21 mouse cellular contexts compared by ENCODE assay signal in genomic region chr19:47794331-47794730, GRCm38 (mm10).
DNase-seq lines count a peak whose midpoint lies in the region; ATAC-seq and TF ChIP-seq lines count a peak whose summit lies in the region.
"Had no signal": no experiment of that assay in that cellular context is flagged by ENCODE, and none has a peak within 500 bp of the region (broad histone marks: within the 10 kb centered on the region; RNA-seq: fewer than 3 reads in every experiment).

No protein-coding gene starts in this region.

- no peak overlapping the region for H3K27ac ChIP-seq in hindbrain, embryonic 11.5 days (ENCODE audit: low read depth, low read length)
- no peak overlapping the region for H3K27ac ChIP-seq in hindbrain, embryonic 14.5 days
- H3K27ac ChIP-seq in ES-Bruce4 (ENCODE audit: insufficient read depth, low read length): peak overlapping the region; percentile 71
- H3K27ac ChIP-seq: embryonic facial prominence, embryonic 15.5 days; limb, embryonic 13.5 days; liver, embryonic 12.5 days had no signal

- no peak for TF ChIP-seq POLR2A in ES-Bruce4 (IDR thresholded peaks at IDR 0.05; ENCODE audit: insufficient read depth, low read length)

- no peak overlapping the region for H3K9ac ChIP-seq in hindbrain, embryonic 11.5 days (ENCODE audit: low read depth, low read length)
- no peak overlapping the region for H3K9ac ChIP-seq in hindbrain, embryonic 14.5 days
- no peak overlapping the region for H3K9ac ChIP-seq in ES-Bruce4 (ENCODE audit: low read depth, poor library complexity, severe bottlenecking)
- H3K9ac ChIP-seq: embryonic facial prominence, embryonic 15.5 days; forebrain, postnatal 0 days; limb, embryonic 13.5 days; liver, embryonic 12.5 days had no signal

- no peaks in the 10 kb centered on the region for H3K4me1 ChIP-seq in hindbrain, embryonic 11.5 days (replicated peaks; ENCODE audit: control insufficient read depth, insufficient read depth, low read length)
- no peaks in the 10 kb centered on the region for H3K4me1 ChIP-seq in hindbrain, embryonic 14.5 days (replicated peaks; ENCODE audit: control insufficient read depth, insufficient read depth, low read length)
- H3K4me1 ChIP-seq in ES-Bruce4 (ENCODE audit: control insufficient read depth, insufficient read depth, low read length): peaks cover 8% of the 10 kb centered on the region
- H3K4me1 ChIP-seq: embryonic facial prominence, embryonic 15.5 days had no signal

- H3K36me3 ChIP-seq in hindbrain, embryonic 11.5 days (ENCODE audit: control insufficient read depth, insufficient read depth, low read length): no peaks in the 10 kb centered on the region
- no peaks in the 10 kb centered on the region for H3K36me3 ChIP-seq in hindbrain, embryonic 14.5 days (replicated peaks; ENCODE audit: control insufficient read depth, insufficient read depth)
- no peaks in the 10 kb centered on the region for H3K36me3 ChIP-seq in ES-Bruce4 (ENCODE audit: control insufficient read depth, insufficient read depth, low read length, poor library complexity, severe bottlenecking)
- H3K36me3 ChIP-seq in splenic B cell, adult 2 months (ENCODE audit: control insufficient read depth, insufficient read depth, low read length, poor library complexity, severe bottlenecking): no peaks in the 10 kb centered on the region
- H3K36me3 ChIP-seq: embryonic facial prominence, embryonic 15.5 days; G1E; limb, embryonic 13.5 days; liver, embryonic 12.5 days had no signal

- H3K9me3 ChIP-seq in hindbrain, embryonic 11.5 days (ENCODE audit: control insufficient read depth, low read length): no peaks in the 10 kb centered on the region
- no peaks in the 10 kb centered on the region for H3K9me3 ChIP-seq in hindbrain, embryonic 14.5 days (ENCODE audit: control insufficient read depth, low read length)
- H3K9me3 ChIP-seq in ES-Bruce4 (replicated peaks; ENCODE audit: control insufficient read depth, insufficient read depth, low read length, poor library complexity, severe bottlenecking): no peaks in the 10 kb centered on the region
- H3K9me3 ChIP-seq: embryonic facial prominence, embryonic 15.5 days; G1E; limb, embryonic 13.5 days; liver, embryonic 12.5 days had no signal

- 20% methylated on average over 4 of the region's 5 CpGs for WGBS in hindbrain, embryonic 11.5 days
- 25% methylated on average over 5 of the region's 5 CpGs for WGBS in hindbrain, embryonic 14.5 days

- no peak for TF ChIP-seq CTCF in ES-Bruce4 (IDR thresholded peaks at IDR 0.05; ENCODE audit: low read depth, low read length)

- H3K27me3 ChIP-seq in hindbrain, embryonic 11.5 days (ENCODE audit: control insufficient read depth, insufficient read depth, low read length): no peaks in the 10 kb centered on the region
- H3K27me3 ChIP-seq in hindbrain, embryonic 14.5 days (ENCODE audit: control insufficient read depth, insufficient read depth, low read length): no peaks in the 10 kb centered on the region
- H3K27me3 ChIP-seq in ES-Bruce4 (ENCODE audit: control insufficient read depth, insufficient read depth, low read length, poor library complexity, severe bottlenecking): no peaks in the 10 kb centered on the region
- H3K27me3 ChIP-seq in splenic B cell, adult 2 months (ENCODE audit: control insufficient read depth, insufficient read depth, low read length, poor library complexity, severe bottlenecking): no peaks in the 10 kb centered on the region
- H3K27me3 ChIP-seq: embryonic facial prominence, embryonic 15.5 days; limb, embryonic 13.5 days; liver, embryonic 12.5 days had no signal

- H3K4me3 ChIP-seq in hindbrain, embryonic 11.5 days (ENCODE audit: low read depth, low read length): no peak overlapping the region
- H3K4me3 ChIP-seq in hindbrain, embryonic 14.5 days (replicated peaks; ENCODE audit: low read length): no peak overlapping the region
- no peak overlapping the region for H3K4me3 ChIP-seq in ES-Bruce4 (ENCODE audit: low read depth, low read length)
- H3K4me3 ChIP-seq: embryonic facial prominence, embryonic 15.5 days; limb, embryonic 13.5 days; liver, embryonic 12.5 days had no signal

- ATAC-seq in hindbrain, embryonic 11.5 days (ENCODE audit: low FRiP score): no peak
- ATAC-seq in hindbrain, embryonic 14.5 days (ENCODE audit: low FRiP score): no peak
- no peak for ATAC-seq in frontal cortex, adult (ENCODE audit: low TSS enrichment)
- ATAC-seq: forebrain, postnatal 0 days; hindbrain, embryonic 16.5 days; intestine, embryonic 16.5 days; liver, embryonic 12.5 days had no signal

- TF ChIP-seq EP300 in ES-Bruce4 (IDR thresholded peaks at IDR 0.05; ENCODE audit: insufficient read depth, low read depth, low read length): no peak

- no peak overlapping the region for H3K4me2 ChIP-seq in hindbrain, embryonic 11.5 days (replicated peaks; ENCODE audit: low read depth, low read length)
- no peak overlapping the region for H3K4me2 ChIP-seq in hindbrain, embryonic 14.5 days (replicated peaks)
- H3K4me2 ChIP-seq: embryonic facial prominence, embryonic 15.5 days; limb, embryonic 13.5 days; liver, embryonic 12.5 days had no signal

- peak; percentile 10 for DNase-seq in hindbrain, embryonic 11.5 days (ENCODE audit: low spot score)
- DNase-seq in hindbrain, embryonic 14.5 days (ENCODE audit: low spot score): no peak
- peak; percentile 44 for DNase-seq in ZHBTc4 (ENCODE audit: low read depth, low spot score)
- DNase-seq in splenic B cell, adult 2 months (ENCODE audit: low read depth, low spot score): peak; percentile 37
- DNase-seq in urinary bladder, postnatal 10 days (ENCODE audit: low spot score): no peak
- DNase-seq: adrenal gland, postnatal 10 days; cerebellum, adult 2 months; forebrain, postnatal 0 days; gastrocnemius, postnatal 25 days; kidney, adult 9 months; lung, postnatal 10 days; midbrain, embryonic 14.5 days; thymus, postnatal 14 days had no signal

Comparison
In these comparisons a context has a peak if more than half of its experiments do, and no peak if none do; other contexts are left out.
1. DNase-seq: peak in hindbrain, embryonic 11.5 days (single experiment), ZHBTc4 (single experiment) and splenic B cell, adult 2 months (single experiment); none in hindbrain, embryonic 14.5 days (single experiment) and urinary bladder, postnatal 10 days (single experiment).